Mouse (Mus musculus): Measurements from ENCODE around the gene Sfta2.

- TF ChIP-seq CTCF (IDR thresholded peaks at IDR 0.05; ENCODE audit: extremely low read depth, insufficient read length, insufficient replicate concordance, low read depth, low read length) = no peak
- TF ChIP-seq POLR2A (IDR thresholded peaks at IDR 0.05; ENCODE audit: low read depth, low read length) = no peak
These were observed 97.1 kb downstream of the Sfta2 start for GRCm38 (mm10) chr17:35698501-35698883.

Data from small intestine, adult 2 months (tissue).